Mouse (Mus musculus) heart, embryonic 11.5 days (tissue): ENCODE measurements around the gene Notch3. TPM values are rescaled to one million over a fixed set of nuclear protein-coding genes. Genes with fewer than 3 reads are reported as not detected.
A peak's percentile ranks its signal among the peaks of the same experiment; 100 is the strongest.

Source experiments
- ATAC-seq: fragments of 200-750 bp; cut with Nextera tagmentation; replicated peaks from 2 replicates; pipeline ENCODE4 v1.8.0; 2017; ENCODE audit warnings: moderate library complexity; ENCODE audit not compliant: insufficient number of reproducible peaks, low FRiP score, low TSS enrichment
- H3K27ac ChIP-seq: fragments of 300-500 bp; sonication (generic); 2 replicates; pipeline ENCODE4 v1.5.1; 2014; ENCODE audit warnings: mild to moderate bottlenecking, low read depth, low read length
- H3K27me3 ChIP-seq: fragments of 300-500 bp; sonication (generic); 2 replicates; pipeline ENCODE4 v1.6.1; 2014; ENCODE audit warnings: mild to moderate bottlenecking, low read length, mixed read lengths; ENCODE audit not compliant: control insufficient read depth, insufficient read depth
- H3K36me3 ChIP-seq: fragments of 300-500 bp; sonication (generic); 2 replicates; pipeline ENCODE4 v1.6.1; 2014; ENCODE audit warnings: mild to moderate bottlenecking, low read length, moderate library complexity, mixed read lengths; ENCODE audit not compliant: control insufficient read depth, insufficient read depth
- H3K4me1 ChIP-seq: fragments of 300-500 bp; sonication (generic); 2 replicates; pipeline ENCODE4 v1.6.1; 2014; ENCODE audit warnings: low read length; ENCODE audit not compliant: control insufficient read depth, insufficient read depth
- H3K4me2 ChIP-seq: fragments of 300-500 bp; sonication (generic); 2 replicates; pipeline ENCODE4 v1.6.1; 2014; ENCODE audit warnings: mild to moderate bottlenecking, moderate library complexity
- H3K4me3 ChIP-seq: fragments of 300-500 bp; sonication (generic); 2 replicates; pipeline ENCODE4 v1.5.1; 2014; ENCODE audit warnings: low read depth, low read length
- H3K9ac ChIP-seq: fragments of 300-500 bp; sonication (generic); 2 replicates; pipeline ENCODE4 v1.6.1; 2014; ENCODE audit warnings: mild to moderate bottlenecking, low read depth, low read length, moderate library complexity
- H3K9me3 ChIP-seq: fragments of 300-500 bp; sonication (generic); replicated peaks from 2 replicates; pipeline ENCODE4 v1.6.1; 2016; ENCODE audit warnings: low read length; ENCODE audit not compliant: control insufficient read depth
- WGBS: fragments of 180-500 bp; shearing (Covaris S2); extraction: QIAGEN DNeasy Blood & Tissue Kit; methylation state at CpG from one replicate; pipeline ENCODE4 v1.1.7; 2014; ENCODE audit not compliant: insufficient replicate concordance; 5-methylcytosine and 5-hydroxymethylcytosine counted together
- polyA plus RNA-seq: library from polyadenylated mRNA; unstranded; fragments of >200 nt; fragmentation: Nextera tagmentation; extraction: Ambion mirVana; gene quantifications from 2 replicates; pipeline ENCODE4 v1.2.1, GENCODE M21; 2014

Gene Notch3
- polyA plus RNA-seq, 1 experiment from 2014 or later = 6.9 TPM

GRCm38 (mm10) chr17:32176919-32177318, 10.3 kb upstream of the Notch3 start:
- Histone ChIP-seq H3K27me3 (no peaks in the 10 kb centered on the region), H3K4me3 (no peak overlapping the region), H3K27ac (no peak overlapping the region), H3K4me1 (peaks cover 16% of the 10 kb centered on the region), H3K36me3 (no peaks in the 10 kb centered on the region), H3K9me3 (no peaks in the 10 kb centered on the region), H3K9ac (no peak overlapping the region), H3K4me2 (no peak overlapping the region)
- ATAC-seq = no peak
- 80% methylated on average over 4 of the region's 4 CpGs for WGBS

GRCm38 (mm10) chr17:32173166-32173565, 6.5 kb upstream of the Notch3 start:
- no peak overlapping the region for H3K27ac ChIP-seq

GRCm38 (mm10) chr17:32172485-32172884, 5.8 kb upstream of the Notch3 start:
- Histone ChIP-seq H3K9ac (no peak overlapping the region), H3K4me3 (no peak overlapping the region), H3K27ac (no peak overlapping the region), H3K9me3 (no peaks in the 10 kb centered on the region), H3K4me1 (no peaks in the 10 kb centered on the region; the same call in 1 of the 2 replicates), H3K27me3 (no peaks in the 10 kb centered on the region), H3K36me3 (no peaks in the 10 kb centered on the region), H3K4me2 (no peak overlapping the region)
- WGBS = 62% methylated on average over 2 of the region's 2 CpGs
- no peak for ATAC-seq

More at GRCm38 (mm10) chr17:32173166-32173565, 6.5 kb upstream of the Notch3 start:
- Histone ChIP-seq H3K4me2 (no peak overlapping the region), H3K9me3 (no peaks in the 10 kb centered on the region), H3K36me3 (no peaks in the 10 kb centered on the region), H3K27me3 (no peaks in the 10 kb centered on the region), H3K4me3 (no peak overlapping the region), H3K9ac (no peak overlapping the region), H3K4me1 (no peaks in the 10 kb centered on the region; the same call in 1 of the 2 replicates)
- 56% methylated on average over 7 of the region's 7 CpGs for WGBS
- ATAC-seq = no peak

- Histone ChIP-seq H3K36me3 (no peaks in the 10 kb centered on the region), H3K27me3 (no peaks in the 10 kb centered on the region), H3K9ac (no peak overlapping the region), H3K4me3 (no peak overlapping the region), H3K4me2 (no peak overlapping the region), H3K9me3 (no peaks in the 10 kb centered on the region), H3K27ac (no peak overlapping the region), H3K4me1 (peaks cover 7% of the 10 kb centered on the region)
- WGBS = 65% methylated on average over 4 of the region's 4 CpGs
- no peak for ATAC-seq
These were observed 3.0 kb upstream of the Notch3 start for GRCm38 (mm10) chr17:32169518-32170225.

GRCm38 (mm10) chr17:32165803-32166595, 653 bp downstream of the Notch3 start:
- Histone ChIP-seq H3K27ac (peak overlapping the region; percentile 78), H3K9ac (peak overlapping the region; percentile 80), H3K9me3 (no peaks in the 10 kb centered on the region), H3K4me2 (peak overlapping the region; percentile 90), H3K36me3 (no peaks in the 10 kb centered on the region), H3K4me1 (peaks cover 18% of the 10 kb centered on the region), H3K4me3 (peak overlapping the region; percentile 71), H3K27me3 (peaks cover 7% of the 10 kb centered on the region)
- ATAC-seq = peak; percentile 56
- WGBS = 0% methylated on average over 26 of the region's 43 CpGs

- peak; percentile 43 for ATAC-seq
- peaks cover 7% of the 10 kb centered on the region for H3K27me3 ChIP-seq
- peak overlapping the region; percentile 90 for H3K4me2 ChIP-seq
- H3K4me1 ChIP-seq = peaks cover 18% of the 10 kb centered on the region
- peak overlapping the region; percentile 71 for H3K4me3 ChIP-seq
- peak overlapping the region; percentile 78 for H3K27ac ChIP-seq
- WGBS = 8% methylated on average over 9 of the region's 9 CpGs
- H3K36me3 ChIP-seq = no peaks in the 10 kb centered on the region
- peak overlapping the region; percentile 80 for H3K9ac ChIP-seq
- H3K9me3 ChIP-seq = no peaks in the 10 kb centered on the region
These were observed 1.3 kb downstream of the Notch3 start for GRCm38 (mm10) chr17:32165266-32165802.

- peaks cover 7% of the 10 kb centered on the region for H3K27me3 ChIP-seq
- no peak for ATAC-seq
- no peak overlapping the region for H3K27ac ChIP-seq
- no peak overlapping the region for H3K4me2 ChIP-seq
- H3K4me1 ChIP-seq = peaks cover 18% of the 10 kb centered on the region
- H3K36me3 ChIP-seq = no peaks in the 10 kb centered on the region
- H3K9ac ChIP-seq = no peak overlapping the region
- H3K9me3 ChIP-seq = no peaks in the 10 kb centered on the region
- no peak overlapping the region for H3K4me3 ChIP-seq
These were observed 1.9 kb downstream of the Notch3 start for GRCm38 (mm10) chr17:32164780-32165179.

GRCm38 (mm10) chr17:32163910-32164650, 2.6 kb downstream of the Notch3 start:
- Histone ChIP-seq H3K4me2 (no peak overlapping the region), H3K4me3 (no peak overlapping the region), H3K36me3 (no peaks in the 10 kb centered on the region), H3K9ac (no peak overlapping the region), H3K27me3 (peaks cover 7% of the 10 kb centered on the region), H3K9me3 (no peaks in the 10 kb centered on the region), H3K27ac (no peak overlapping the region), H3K4me1 (peaks cover 18% of the 10 kb centered on the region)
- ATAC-seq = no peak
- 64% methylated on average over 6 of the region's 6 CpGs for WGBS
